Mouse (Mus musculus) lung, embryonic 14.5 days (tissue): ENCODE results near the gene Wwtr1. TPM values are rescaled to one million over a fixed set of nuclear protein-coding genes. Genes with fewer than 3 reads are reported as not detected.
A peak's percentile ranks its signal among the peaks of the same experiment; 100 is the strongest.

Experiments used
- ATAC-seq: fragments of 200-750 bp; cut with Nextera tagmentation; 2 replicates; pipeline ENCODE4 v1.8.0; 2017; ENCODE audit warnings: mild to moderate bottlenecking, moderate TSS enrichment, moderate library complexity; ENCODE audit not compliant: insufficient read depth
- DNase-seq: peaks from one replicate; pipeline ENCODE4 v3.0.0-alpha.2; 2015
- H3K27ac ChIP-seq: fragments of 300-500 bp; sonication (generic); 2 replicates; pipeline ENCODE4 v1.5.1; 2014; ENCODE audit warnings: low read depth, mild to moderate bottlenecking, moderate library complexity
- H3K27me3 ChIP-seq: fragments of 300-500 bp; sonication (generic); 2 replicates; pipeline ENCODE4 v1.6.1; 2014; ENCODE audit warnings: low read length, control low read depth; ENCODE audit not compliant: insufficient read depth
- H3K36me3 ChIP-seq: fragments of 300-500 bp; sonication (generic); 2 replicates; pipeline ENCODE4 v1.6.1; 2014; ENCODE audit warnings: control low read depth; ENCODE audit not compliant: insufficient read depth
- H3K4me1 ChIP-seq: fragments of 300-500 bp; sonication (generic); 2 replicates; pipeline ENCODE4 v1.6.1; 2014; ENCODE audit warnings: antibody characterized with exemption, control low read depth; ENCODE audit not compliant: insufficient read depth
- H3K4me2 ChIP-seq: fragments of 300-500 bp; sonication (generic); 2 replicates; pipeline ENCODE4 v1.6.1; 2014; ENCODE audit warnings: mild to moderate bottlenecking
- H3K4me3 ChIP-seq: fragments of 300-500 bp; sonication (generic); 2 replicates; pipeline ENCODE4 v1.5.1; 2014; ENCODE audit warnings: low read depth, low read length
- H3K9ac ChIP-seq: fragments of 300-500 bp; sonication (generic); 2 replicates; pipeline ENCODE4 v1.6.1; 2014
- H3K9me3 ChIP-seq: fragments of 300-500 bp; sonication (generic); 2 replicates; pipeline ENCODE4 v1.6.1; 2016; ENCODE audit warnings: low read depth, low read length, control low read depth
- CTCF ChIP-seq: IDR thresholded peaks from 2 replicates; pipeline ENCODE4 v1.5.1; 2016; ENCODE audit warnings: antibody characterized with exemption, low read depth
- WGBS: fragments of 180-500 bp; shearing (Covaris S2); extraction: QIAGEN DNeasy Blood & Tissue Kit; methylation state at CpG from one replicate; pipeline ENCODE4 v1.1.7; 2014; 5-methylcytosine and 5-hydroxymethylcytosine counted together
- polyA plus RNA-seq: library from polyadenylated mRNA; unstranded; fragments of >200 nt; fragmentation: Nextera tagmentation; extraction: Ambion mirVana; gene quantifications from 2 replicates; pipeline ENCODE4 v1.2.1, GENCODE M21; 2014

The Wwtr1 gene
- polyA plus RNA-seq: 23.4 and 24.8 TPM in 2 replicates

DNA sequence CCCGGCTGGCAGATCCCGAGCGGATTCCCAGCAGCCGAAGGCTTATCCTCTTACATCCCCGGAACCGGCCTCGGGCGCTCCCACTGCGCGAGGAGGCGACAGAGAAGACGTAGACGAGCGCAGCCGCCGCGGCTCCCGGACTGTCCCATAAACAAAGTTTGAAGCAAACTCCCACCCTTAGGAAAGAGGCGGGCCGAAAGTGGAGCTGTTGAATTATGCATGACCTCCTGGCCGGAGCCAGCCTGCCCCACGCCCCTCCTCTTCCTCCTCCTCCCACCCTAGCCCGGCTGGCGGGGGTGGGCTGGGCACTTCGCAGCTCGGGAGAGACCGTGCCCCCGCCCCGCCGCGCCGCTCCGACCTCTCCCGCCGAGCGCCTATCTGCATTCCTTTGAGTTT is at the start of gene Wwtr1:
Wwtr1 (minus strand) TSS at position 251 of the 396 bp plus-strand sequence.
- Histone ChIP-seq H3K4me1 (peaks cover 19% of the 10 kb centered on the region), H3K36me3 (peaks cover 3% of the 10 kb centered on the region; the same call in 1 of the 2 replicates), H3K27me3 (no peaks in the 10 kb centered on the region), H3K4me2 (peak within 1 kb of the TSS; percentile 85), H3K9me3 (no peaks in the 10 kb centered on the region), H3K9ac (peak within 1 kb of the TSS; percentile 84), H3K27ac (peak within 1 kb of the TSS; percentile 98), H3K4me3 (peak within 1 kb of the TSS; percentile 79)
- peak; percentile 97 for DNase-seq
- TF ChIP-seq CTCF: no peak
- peak; percentile 94 for ATAC-seq
- WGBS: 0% methylated on average over 36 of the region's 36 CpGs

DNA sequence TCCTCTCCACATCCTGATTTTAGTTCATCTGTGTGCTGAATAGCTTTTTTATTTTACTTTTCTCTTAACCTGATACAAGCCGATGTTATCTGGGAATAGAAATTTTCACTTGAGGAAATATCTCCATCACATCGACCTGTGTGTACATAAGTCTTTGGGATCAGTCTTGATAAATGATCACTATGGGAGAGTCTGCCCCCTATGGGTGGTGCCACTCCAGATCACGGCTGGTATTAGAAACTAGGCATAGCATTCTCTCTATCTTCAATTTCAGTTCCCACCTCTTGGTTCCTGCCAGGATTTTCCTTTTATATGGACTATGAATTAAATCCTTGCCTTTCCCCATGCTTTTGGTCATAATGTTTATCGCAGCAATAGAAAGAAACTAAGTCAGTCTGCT is 44.0 kb upstream of the Wwtr1 start:
- H3K9ac ChIP-seq: no peak overlapping the region
- H3K9me3 ChIP-seq: no peaks in the 10 kb centered on the region
- no peak overlapping the region for H3K4me3 ChIP-seq
- ATAC-seq: no peak
- TF ChIP-seq CTCF: peak; percentile 54
- no peak for DNase-seq
- H3K4me1 ChIP-seq: no peaks in the 10 kb centered on the region
- H3K4me2 ChIP-seq: no peak overlapping the region
- H3K36me3 ChIP-seq: no peaks in the 10 kb centered on the region
- 65% methylated on average over 4 of the region's 4 CpGs for WGBS
- no peak overlapping the region for H3K27ac ChIP-seq
- H3K27me3 ChIP-seq: no peaks in the 10 kb centered on the region

DNA sequence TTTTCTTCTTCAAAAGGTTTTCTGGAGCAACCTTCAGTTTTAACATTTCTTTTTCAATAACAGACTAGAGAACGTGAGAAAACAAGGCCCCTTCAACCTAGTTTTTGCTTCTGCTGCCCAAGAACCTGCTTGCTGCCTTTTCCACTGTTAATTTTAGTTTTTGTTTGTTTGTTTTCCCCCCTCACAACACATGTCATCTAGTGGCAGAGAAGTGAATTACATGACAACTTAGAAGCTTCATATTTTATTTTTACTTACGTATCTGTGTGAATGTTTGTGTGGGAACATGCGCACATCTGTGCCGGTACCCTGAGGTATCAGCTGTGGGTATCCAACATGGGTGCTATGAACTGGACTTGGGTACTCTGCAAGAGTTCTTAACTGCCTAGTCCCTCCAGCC is 39.9 kb upstream of the Wwtr1 start:
- Histone ChIP-seq H3K9me3 (no peaks in the 10 kb centered on the region), H3K27ac (no peak overlapping the region), H3K36me3 (no peaks in the 10 kb centered on the region), H3K9ac (no peak overlapping the region), H3K4me3 (no peak overlapping the region), H3K4me2 (no peak overlapping the region), H3K27me3 (no peaks in the 10 kb centered on the region), H3K4me1 (no peaks in the 10 kb centered on the region)
- ATAC-seq (no peak), DNase-seq (no peak)
- TF ChIP-seq CTCF: peak; percentile 34; the same call in 1 of the 2 replicates
- 89% methylated on average over 4 of the region's 4 CpGs for WGBS

DNA sequence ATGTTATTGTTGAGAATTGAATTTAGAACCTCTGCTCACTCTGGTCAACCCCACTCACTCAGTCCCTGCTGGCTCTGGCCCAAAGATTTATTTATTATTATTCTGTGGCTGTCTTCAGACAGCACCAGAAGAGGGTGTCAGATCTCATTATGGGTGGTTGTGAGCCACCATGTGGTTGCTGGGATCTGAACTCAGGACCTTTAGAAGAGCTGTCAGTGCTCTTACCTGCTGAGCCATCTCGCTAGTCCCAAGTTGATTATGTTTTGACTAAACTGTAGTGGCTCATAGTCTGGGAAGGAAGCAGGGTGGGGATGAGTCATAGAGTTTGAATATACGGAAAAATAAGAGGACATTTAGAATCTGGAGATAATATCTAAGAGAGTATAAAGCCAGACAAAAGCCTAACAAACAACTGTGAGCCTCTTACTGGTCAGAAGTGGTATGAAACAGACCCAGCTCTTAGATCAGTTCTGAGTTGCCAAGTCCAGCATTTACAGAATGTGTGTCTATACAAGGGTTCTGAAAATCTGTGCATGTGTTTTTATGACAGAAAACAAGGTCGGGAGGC is 36.8 kb upstream of the Wwtr1 start:
- no peak for TF ChIP-seq CTCF
- no peaks in the 10 kb centered on the region for H3K4me1 ChIP-seq
- 68% methylated on average over 3 of the region's 3 CpGs for WGBS

DNA sequence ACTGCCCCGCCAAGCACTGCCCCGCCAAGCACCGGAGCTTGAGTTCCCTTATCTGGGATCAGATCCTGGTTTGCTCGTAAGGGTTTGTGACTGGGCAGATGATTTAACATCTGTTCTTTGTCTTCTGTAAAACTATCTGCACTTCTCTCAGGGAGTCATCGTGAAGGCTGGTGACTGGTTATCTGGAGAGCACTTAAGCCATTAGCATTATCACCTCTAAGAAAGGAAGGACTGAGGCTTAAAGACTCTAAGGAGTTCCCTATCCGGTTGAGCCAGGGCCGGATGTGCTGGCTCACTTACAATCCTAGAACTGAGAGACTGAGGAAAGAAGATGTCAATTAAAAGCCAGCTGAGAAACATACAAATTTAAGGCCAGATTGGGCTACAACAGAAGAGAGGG is 36.1 kb upstream of the Wwtr1 start:
- Histone ChIP-seq H3K9ac (no peak overlapping the region), H3K27ac (no peak overlapping the region), H3K4me1 (no peaks in the 10 kb centered on the region), H3K4me2 (no peak overlapping the region), H3K9me3 (no peaks in the 10 kb centered on the region), H3K36me3 (no peaks in the 10 kb centered on the region), H3K4me3 (no peak overlapping the region), H3K27me3 (no peaks in the 10 kb centered on the region)
- DNase-seq (no peak), ATAC-seq (no peak)
- TF ChIP-seq CTCF: no peak
- 55% methylated on average over 7 of the region's 7 CpGs for WGBS

More for the DNA sequence above, 36.8 kb upstream of the Wwtr1 start:
- H3K36me3 ChIP-seq: no peaks in the 10 kb centered on the region
- no peaks in the 10 kb centered on the region for H3K9me3 ChIP-seq
- H3K27me3 ChIP-seq: no peaks in the 10 kb centered on the region
- no peak overlapping the region for H3K4me2 ChIP-seq
- ATAC-seq (no peak), DNase-seq (no peak)
- H3K27ac ChIP-seq: no peak overlapping the region
- no peak overlapping the region for H3K9ac ChIP-seq
- H3K4me3 ChIP-seq: no peak overlapping the region

DNA sequence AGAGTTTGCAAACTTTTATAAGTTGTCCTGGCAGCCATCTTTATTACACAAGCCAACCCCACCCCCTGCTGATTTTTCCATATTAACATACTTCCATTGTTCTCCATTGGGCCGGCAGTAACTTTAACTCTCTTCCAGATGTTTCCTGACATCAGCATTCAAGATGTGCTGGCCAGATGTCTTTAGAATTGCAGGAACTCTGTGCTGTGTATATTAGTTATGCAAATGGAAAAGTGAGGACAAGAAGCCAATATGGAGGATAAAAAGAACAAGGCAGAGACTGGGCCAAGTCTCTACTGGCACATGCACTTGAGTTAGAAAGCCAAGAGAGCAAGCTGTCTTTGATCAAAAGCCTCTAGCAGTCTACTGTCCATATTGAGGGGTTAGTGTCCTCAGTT is 28.9 kb upstream of the Wwtr1 start:
- Histone ChIP-seq H3K36me3 (no peaks in the 10 kb centered on the region), H3K4me1 (no peaks in the 10 kb centered on the region), H3K4me3 (no peak overlapping the region), H3K27ac (no peak overlapping the region), H3K9me3 (no peaks in the 10 kb centered on the region), H3K9ac (no peak overlapping the region), H3K4me2 (no peak overlapping the region), H3K27me3 (no peaks in the 10 kb centered on the region)
- WGBS: 32% methylated on average over 1 of the region's 1 CpGs
- ATAC-seq (peak; percentile 56), DNase-seq (peak; percentile 48)
- no peak for TF ChIP-seq CTCF

DNA sequence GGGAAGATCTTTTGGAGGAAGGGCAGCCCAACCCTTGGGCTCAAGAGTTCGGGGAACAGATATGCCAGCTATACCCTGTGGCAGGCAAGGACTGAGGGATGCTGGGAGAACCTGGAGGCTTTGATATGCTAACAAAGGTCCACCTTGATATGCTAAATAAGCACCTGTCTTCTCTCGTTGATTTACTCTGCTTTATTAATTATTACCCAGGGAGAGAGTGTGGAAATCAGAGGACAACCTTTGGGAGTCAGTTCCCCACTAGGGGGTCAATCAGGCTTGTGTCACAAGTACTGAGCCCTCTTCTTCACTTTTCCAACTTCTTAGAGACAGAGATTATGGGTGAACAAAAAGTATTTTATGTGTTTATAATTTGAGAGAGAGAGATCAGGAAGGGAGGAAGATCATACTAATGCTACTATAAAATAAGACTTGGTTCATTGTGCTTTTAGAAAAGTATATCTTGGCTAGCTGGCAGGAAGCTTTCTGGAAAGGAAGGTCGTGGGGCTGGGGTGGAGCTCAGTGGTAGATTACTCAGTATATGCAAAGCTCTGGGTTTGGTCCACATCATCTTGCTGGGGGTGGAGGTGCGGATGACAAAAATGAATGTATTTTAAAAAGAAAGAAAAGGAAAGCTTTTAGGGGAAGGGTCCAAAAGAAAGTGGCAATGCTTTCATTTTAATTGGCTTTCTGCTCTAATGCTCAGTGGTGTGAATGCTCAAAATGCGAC is 28.3 kb upstream of the Wwtr1 start:
- peak; percentile 7; the same call in 1 of the 2 replicates for TF ChIP-seq CTCF
- no peaks in the 10 kb centered on the region for H3K9me3 ChIP-seq
- no peak overlapping the region for H3K27ac ChIP-seq
- no peak for DNase-seq
- no peaks in the 10 kb centered on the region for H3K36me3 ChIP-seq
- no peak overlapping the region for H3K4me2 ChIP-seq
- no peak overlapping the region for H3K9ac ChIP-seq
- H3K27me3 ChIP-seq: no peaks in the 10 kb centered on the region
- H3K4me3 ChIP-seq: no peak overlapping the region
- WGBS: 67% methylated on average over 5 of the region's 5 CpGs
- no peaks in the 10 kb centered on the region for H3K4me1 ChIP-seq
- no peak for ATAC-seq
